Mouse (Mus musculus): ENCODE measurements around the gene Ddias.

- no peak for TF ChIP-seq EP300 (IDR thresholded peaks at IDR 0.05; ENCODE audit: low read depth)
- no peak for TF ChIP-seq CTCF (IDR thresholded peaks at IDR 0.05; ENCODE audit: low read depth)
Observed at GRCm38 (mm10) chr7:92896036-92896435, 22.0 kb upstream of the Ddias start.
